Mouse (Mus musculus): ENCODE data around the gene Fstl3. TPM values are rescaled to one million over a fixed set of nuclear protein-coding genes. Genes with fewer than 3 reads are reported as not detected.

The Fstl3 gene
- polyA plus RNA-seq, 1 experiment from 2014 or later: 21.2 TPM

GRCm38 (mm10) chr10:79793051-79793737, 16.1 kb downstream of the Fstl3 start, which contains the start of gene Palm:
TSS of gene Palm (plus strand) at chr10:79793572.
- Histone ChIP-seq H3K4me3 (peak within 1 kb of the TSS; percentile 96), H3K27me3 (no peaks in the 10 kb centered on the region), H3K27ac (peak within 1 kb of the TSS; percentile 88), H3K4me2 (peak within 1 kb of the TSS; percentile 89), H3K36me3 (no peaks in the 10 kb centered on the region), H3K9me3 (no peaks in the 10 kb centered on the region), H3K4me1 (peaks cover 31% of the 10 kb centered on the region), H3K9ac (peak within 1 kb of the TSS; percentile 94)
- ATAC-seq (ENCODE audit: insufficient number of reproducible peaks, low FRiP score, low TSS enrichment, low read depth): peak; percentile 59; the same call in 1 of the 2 replicates
- 6% methylated on average over 51 of the region's 51 CpGs for WGBS

- ATAC-seq (ENCODE audit: insufficient number of reproducible peaks, low FRiP score, low TSS enrichment, low read depth): 0 out of 2 replicates have a peak, but pooled peaks have one; percentile 9
- no peaks in the 10 kb centered on the region for H3K36me3 ChIP-seq
- peak overlapping the region; percentile 88 for H3K27ac ChIP-seq
- H3K4me3 ChIP-seq: peak overlapping the region; percentile 96
- no peaks in the 10 kb centered on the region for H3K27me3 ChIP-seq
- H3K9me3 ChIP-seq: no peaks in the 10 kb centered on the region
- H3K4me1 ChIP-seq: peaks cover 31% of the 10 kb centered on the region
- peak overlapping the region; percentile 94 for H3K9ac ChIP-seq
- 1% methylated on average over 38 of the region's 38 CpGs for WGBS
- peak overlapping the region; percentile 89 for H3K4me2 ChIP-seq
Observed at GRCm38 (mm10) chr10:79793738-79794490, 16.8 kb downstream of the Fstl3 start.

GRCm38 (mm10) chr10:79794491-79794931, 17.4 kb downstream of the Fstl3 start:
- H3K27ac ChIP-seq: peak overlapping the region; percentile 88
- peak overlapping the region; percentile 89 for H3K4me2 ChIP-seq
- H3K36me3 ChIP-seq: no peaks in the 10 kb centered on the region
- H3K4me3 ChIP-seq: peak overlapping the region; percentile 96
- H3K9me3 ChIP-seq: no peaks in the 10 kb centered on the region
- no peaks in the 10 kb centered on the region for H3K27me3 ChIP-seq
- peak overlapping the region; percentile 94 for H3K9ac ChIP-seq
- ATAC-seq (ENCODE audit: insufficient number of reproducible peaks, low FRiP score, low TSS enrichment, low read depth): 0 out of 2 replicates have a peak, but pooled peaks have one; percentile 22
- peaks cover 31% of the 10 kb centered on the region for H3K4me1 ChIP-seq
- WGBS: 10% methylated on average over 10 of the region's 10 CpGs

GRCm38 (mm10) chr10:79795905-79796304, 18.8 kb downstream of the Fstl3 start:
- Histone ChIP-seq H3K4me1 (peaks cover 31% of the 10 kb centered on the region), H3K36me3 (no peaks in the 10 kb centered on the region), H3K4me2 (no peak overlapping the region), H3K27ac (no peak overlapping the region), H3K27me3 (no peaks in the 10 kb centered on the region), H3K4me3 (no peak overlapping the region), H3K9me3 (no peaks in the 10 kb centered on the region), H3K9ac (no peak overlapping the region)
- no peak for ATAC-seq (ENCODE audit: insufficient number of reproducible peaks, low FRiP score, low TSS enrichment, low read depth)
- 89% methylated on average over 3 of the region's 3 CpGs for WGBS

GRCm38 (mm10) chr10:79797326-79797725, 20.3 kb downstream of the Fstl3 start:
- H3K4me1 ChIP-seq: peaks cover 37% of the 10 kb centered on the region

GRCm38 (mm10) chr10:79798289-79798928, 21.3 kb downstream of the Fstl3 start:
- Histone ChIP-seq H3K36me3 (no peaks in the 10 kb centered on the region), H3K4me1 (peaks cover 44% of the 10 kb centered on the region), H3K9me3 (no peaks in the 10 kb centered on the region), H3K27ac (no peak overlapping the region), H3K4me3 (no peak overlapping the region), H3K27me3 (no peaks in the 10 kb centered on the region), H3K9ac (no peak overlapping the region), H3K4me2 (no peak overlapping the region)
- no peak for ATAC-seq (ENCODE audit: insufficient number of reproducible peaks, low FRiP score, low TSS enrichment, low read depth)
- WGBS: 94% methylated on average over 12 of the region's 12 CpGs

More at GRCm38 (mm10) chr10:79797326-79797725, 20.3 kb downstream of the Fstl3 start:
- H3K4me2 ChIP-seq: no peak overlapping the region
- no peaks in the 10 kb centered on the region for H3K27me3 ChIP-seq
- no peak overlapping the region for H3K9ac ChIP-seq
- 29% methylated on average over 15 of the region's 15 CpGs for WGBS
- H3K36me3 ChIP-seq: no peaks in the 10 kb centered on the region
- no peak overlapping the region for H3K4me3 ChIP-seq
- no peaks in the 10 kb centered on the region for H3K9me3 ChIP-seq
- no peak for ATAC-seq (ENCODE audit: insufficient number of reproducible peaks, low FRiP score, low TSS enrichment, low read depth)
- peak overlapping the region; percentile 13; the same call in 1 of the 2 replicates for H3K27ac ChIP-seq

GRCm38 (mm10) chr10:79800508-79800907, 23.4 kb downstream of the Fstl3 start:
- Histone ChIP-seq H3K4me1 (peaks cover 40% of the 10 kb centered on the region), H3K27ac (no peak overlapping the region), H3K4me2 (no peak overlapping the region), H3K27me3 (no peaks in the 10 kb centered on the region), H3K4me3 (no peak overlapping the region), H3K9ac (no peak overlapping the region), H3K9me3 (no peaks in the 10 kb centered on the region), H3K36me3 (no peaks in the 10 kb centered on the region)
- 74% methylated on average over 11 of the region's 11 CpGs for WGBS
- ATAC-seq (ENCODE audit: insufficient number of reproducible peaks, low FRiP score, low TSS enrichment, low read depth): no peak

- H3K4me1 ChIP-seq: peaks cover 38% of the 10 kb centered on the region
- WGBS: 54% methylated on average over 3 of the region's 3 CpGs
- ATAC-seq (ENCODE audit: insufficient number of reproducible peaks, low FRiP score, low TSS enrichment, low read depth): no peak
- H3K9ac ChIP-seq: no peak overlapping the region
- H3K27ac ChIP-seq: no peak overlapping the region
- no peak overlapping the region for H3K4me2 ChIP-seq
- no peaks in the 10 kb centered on the region for H3K36me3 ChIP-seq
- no peaks in the 10 kb centered on the region for H3K27me3 ChIP-seq
- no peaks in the 10 kb centered on the region for H3K9me3 ChIP-seq
- H3K4me3 ChIP-seq: no peak overlapping the region
Observed at GRCm38 (mm10) chr10:79801837-79802236, 24.8 kb downstream of the Fstl3 start.

- Histone ChIP-seq H3K9ac (no peak overlapping the region), H3K4me3 (no peak overlapping the region), H3K4me1 (peaks cover 39% of the 10 kb centered on the region), H3K9me3 (no peaks in the 10 kb centered on the region), H3K27me3 (no peaks in the 10 kb centered on the region), H3K36me3 (no peaks in the 10 kb centered on the region), H3K27ac (no peak overlapping the region), H3K4me2 (no peak overlapping the region)
- 57% methylated on average over 11 of the region's 11 CpGs for WGBS
- ATAC-seq (ENCODE audit: insufficient number of reproducible peaks, low FRiP score, low TSS enrichment, low read depth): no peak
Observed at GRCm38 (mm10) chr10:79802331-79802971, 25.4 kb downstream of the Fstl3 start.

- no peak for ATAC-seq (ENCODE audit: insufficient number of reproducible peaks, low FRiP score, low TSS enrichment, low read depth)
- Histone ChIP-seq H3K27ac (no peak overlapping the region), H3K27me3 (no peaks in the 10 kb centered on the region), H3K9ac (no peak overlapping the region), H3K36me3 (peaks cover 3% of the 10 kb centered on the region), H3K9me3 (no peaks in the 10 kb centered on the region), H3K4me3 (peak overlapping the region; percentile 11; the same call in 1 of the 2 replicates), H3K4me2 (peak overlapping the region; percentile 29; the same call in 1 of the 2 replicates), H3K4me1 (peaks cover 46% of the 10 kb centered on the region)
- WGBS: 9% methylated on average over 29 of the region's 29 CpGs
Observed at GRCm38 (mm10) chr10:79803716-79804323, 26.7 kb downstream of the Fstl3 start.

- Histone ChIP-seq H3K4me2 (no peak overlapping the region), H3K9ac (no peak overlapping the region), H3K27ac (no peak overlapping the region), H3K36me3 (peaks cover 16% of the 10 kb centered on the region), H3K4me1 (peaks cover 46% of the 10 kb centered on the region), H3K9me3 (no peaks in the 10 kb centered on the region), H3K27me3 (no peaks in the 10 kb centered on the region), H3K4me3 (no peak overlapping the region)
- WGBS: 57% methylated on average over 11 of the region's 11 CpGs
- no peak for ATAC-seq (ENCODE audit: insufficient number of reproducible peaks, low FRiP score, low TSS enrichment, low read depth)
Observed at GRCm38 (mm10) chr10:79805636-79806035, 28.6 kb downstream of the Fstl3 start.
